Mouse (Mus musculus): ENCODE results near the gene Actrt2. TPM values are rescaled to one million over a fixed set of nuclear protein-coding genes. Genes with fewer than 3 reads are reported as not detected.

Gene Actrt2
- not detected in 2 replicates for polyA plus RNA-seq (2012; rRNA removed)

DNA sequence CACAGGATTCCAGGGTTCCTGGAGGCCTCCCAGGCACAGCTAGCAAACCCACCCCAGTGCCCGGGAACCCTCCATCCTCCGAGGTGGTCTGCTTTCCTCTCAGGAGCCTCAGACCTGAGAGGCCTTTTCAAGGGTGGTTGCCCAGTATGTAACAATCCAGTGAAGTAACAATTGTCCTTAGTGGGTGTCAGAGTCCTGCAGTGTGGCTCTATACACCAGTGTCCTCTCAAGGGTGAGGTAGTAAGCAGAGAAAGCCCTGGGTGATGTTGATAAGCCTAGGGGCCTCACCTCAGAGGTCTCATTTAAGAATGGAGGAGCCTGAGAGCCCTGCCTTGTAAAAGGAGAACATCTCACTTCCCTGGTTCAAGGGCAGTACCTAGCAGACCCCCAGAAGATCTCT is at the start of gene Actrt2:
TSS of gene Actrt2 (minus strand) at position 101 of the 400 bp plus-strand sequence.
- H3K4me3 ChIP-seq (ENCODE audit: insufficient read depth, low read length), result no peak within 1 kb of the TSS
- no peak within 1 kb of the TSS for H3K27ac ChIP-seq (ENCODE audit: insufficient read depth, low read length)
- TF ChIP-seq POLR2A (IDR thresholded peaks at IDR 0.05; ENCODE audit: extremely low read depth, insufficient read depth, low read length) (no peak), CTCF (IDR thresholded peaks at IDR 0.05; ENCODE audit: extremely low read depth, insufficient read depth, low read length) (no peak)
- H3K4me1 ChIP-seq (ENCODE audit: control insufficient read depth, insufficient read depth, low read length), result no peaks in the 10 kb centered on the region

DNA sequence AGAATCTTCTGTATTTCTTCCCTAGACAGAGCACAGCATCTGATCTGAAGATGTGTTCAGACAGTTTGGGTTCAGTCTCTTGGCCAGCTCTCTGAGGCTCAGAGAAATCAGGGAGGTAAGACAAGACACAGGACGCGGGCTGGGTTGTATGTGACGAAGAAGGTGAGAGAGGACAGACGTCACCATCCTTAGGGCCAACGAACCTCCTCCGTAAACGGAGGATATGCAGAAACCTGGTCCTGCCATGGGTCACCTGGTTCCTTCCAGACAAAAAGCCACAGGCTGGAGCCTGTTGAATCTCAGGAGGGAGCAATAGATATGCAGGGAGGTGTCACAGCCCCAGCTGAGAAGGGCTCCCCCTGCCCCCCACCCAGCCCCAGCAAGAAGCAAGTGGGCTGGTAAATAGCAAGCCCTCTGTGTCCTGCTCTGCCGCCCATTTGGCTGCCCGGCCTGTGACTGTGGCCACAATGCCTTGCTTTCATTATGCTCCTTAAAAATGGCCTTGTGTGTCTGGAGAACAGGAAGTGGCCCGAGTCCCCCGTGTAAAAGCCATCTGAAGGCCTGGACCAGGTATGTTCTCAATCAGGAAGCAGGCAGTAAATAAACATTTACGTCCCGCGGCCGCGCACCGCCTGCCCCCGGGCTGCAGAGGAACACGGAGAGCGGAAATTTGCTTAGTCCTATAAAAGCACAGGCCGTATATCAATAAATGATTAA is 41.9 kb upstream of the Actrt2 start:
- no peak for TF ChIP-seq POLR2A (IDR thresholded peaks at IDR 0.05; ENCODE audit: extremely low read depth, insufficient read depth, low read length)
- no peak for TF ChIP-seq CTCF (IDR thresholded peaks at IDR 0.05; ENCODE audit: extremely low read depth, insufficient read depth, low read length)
- no peak overlapping the region for H3K27ac ChIP-seq (ENCODE audit: insufficient read depth, low read length)
- H3K4me1 ChIP-seq (ENCODE audit: control insufficient read depth, insufficient read depth, low read length), result no peaks in the 10 kb centered on the region
- no peak overlapping the region for H3K4me3 ChIP-seq (ENCODE audit: insufficient read depth, low read length)

DNA sequence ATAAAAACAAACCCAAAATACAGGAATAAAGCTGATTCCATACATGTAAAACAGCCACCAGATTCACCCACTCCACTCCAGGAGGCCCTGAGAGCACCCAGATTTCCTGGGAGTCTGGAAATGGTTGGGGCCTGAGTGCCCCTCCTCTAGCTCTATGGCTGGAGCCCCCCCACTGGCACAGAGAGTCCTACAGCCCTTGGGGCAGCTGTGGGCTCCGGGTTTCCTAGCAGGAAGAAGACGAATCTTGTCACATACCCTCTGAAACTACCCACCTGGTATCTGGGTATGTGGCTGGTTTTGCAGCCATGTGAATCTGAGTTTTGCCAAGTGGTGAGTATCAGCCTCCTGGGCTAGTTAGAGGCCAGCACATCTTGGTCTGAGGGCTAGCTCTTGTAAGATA is 41.1 kb upstream of the Actrt2 start:
- no peak overlapping the region for H3K27ac ChIP-seq (ENCODE audit: insufficient read depth, low read length)
- TF ChIP-seq POLR2A (IDR thresholded peaks at IDR 0.05; ENCODE audit: extremely low read depth, insufficient read depth, low read length) (no peak), CTCF (IDR thresholded peaks at IDR 0.05; ENCODE audit: extremely low read depth, insufficient read depth, low read length) (no peak)
- H3K4me3 ChIP-seq (ENCODE audit: insufficient read depth, low read length), result no peak overlapping the region
- H3K4me1 ChIP-seq (ENCODE audit: control insufficient read depth, insufficient read depth, low read length), result no peaks in the 10 kb centered on the region

DNA sequence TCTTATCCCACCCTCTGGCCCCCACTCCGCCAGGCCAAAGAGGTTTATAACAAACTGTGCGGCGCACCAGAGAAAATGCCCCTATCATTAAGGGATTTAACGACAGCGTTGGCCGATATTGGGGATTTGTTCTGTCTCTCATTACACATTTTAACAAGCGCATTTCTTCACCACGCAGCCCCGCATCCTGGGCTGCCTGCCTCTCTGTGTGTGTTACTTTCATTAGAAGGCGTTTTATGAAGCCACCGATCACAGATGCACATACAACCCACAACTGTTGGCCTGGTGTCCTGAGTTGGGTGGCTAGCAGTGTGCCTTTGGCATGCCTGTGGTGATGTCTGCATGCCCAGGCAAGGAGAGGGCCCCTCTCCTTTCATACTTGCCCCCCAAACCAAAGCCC is 40.6 kb upstream of the Actrt2 start:
- H3K4me3 ChIP-seq (ENCODE audit: insufficient read depth, low read length), result no peak overlapping the region
- TF ChIP-seq POLR2A (IDR thresholded peaks at IDR 0.05; ENCODE audit: extremely low read depth, insufficient read depth, low read length) (no peak), CTCF (IDR thresholded peaks at IDR 0.05; ENCODE audit: extremely low read depth, insufficient read depth, low read length) (no peak)
- no peak overlapping the region for H3K27ac ChIP-seq (ENCODE audit: insufficient read depth, low read length)
- H3K4me1 ChIP-seq (ENCODE audit: control insufficient read depth, insufficient read depth, low read length), result no peaks in the 10 kb centered on the region

DNA sequence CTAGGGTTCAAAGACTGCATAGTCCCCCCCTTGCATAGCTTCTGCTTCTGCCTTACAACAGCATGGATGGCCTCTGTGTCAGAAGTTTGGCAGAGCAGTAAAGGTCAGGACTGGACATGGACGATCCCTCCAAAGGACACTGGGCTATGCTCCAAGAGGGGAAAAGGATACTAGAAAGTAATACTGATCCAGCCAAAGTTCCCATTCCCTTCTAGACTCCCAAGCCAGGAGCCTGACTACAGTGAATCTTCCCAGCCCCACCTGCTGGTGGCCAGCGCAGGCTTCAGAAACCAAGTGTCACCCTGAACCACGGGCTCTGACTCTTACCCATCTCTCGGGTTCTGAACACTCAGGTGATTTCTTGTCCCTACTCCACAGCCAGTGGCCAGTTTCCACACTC is 39.9 kb upstream of the Actrt2 start:
- TF ChIP-seq POLR2A (IDR thresholded peaks at IDR 0.05; ENCODE audit: extremely low read depth, insufficient read depth, low read length) (no peak), CTCF (IDR thresholded peaks at IDR 0.05; ENCODE audit: extremely low read depth, insufficient read depth, low read length) (no peak)
- Histone ChIP-seq H3K4me3 (ENCODE audit: insufficient read depth, low read length) (no peak overlapping the region), H3K27ac (ENCODE audit: insufficient read depth, low read length) (no peak overlapping the region), H3K4me1 (ENCODE audit: control insufficient read depth, insufficient read depth, low read length) (no peaks in the 10 kb centered on the region)

- no peak overlapping the region for H3K27ac ChIP-seq (ENCODE audit: insufficient read depth, low read length)
- no peak for TF ChIP-seq POLR2A (IDR thresholded peaks at IDR 0.05; ENCODE audit: extremely low read depth, insufficient read depth, low read length)
- no peak for TF ChIP-seq CTCF (IDR thresholded peaks at IDR 0.05; ENCODE audit: extremely low read depth, insufficient read depth, low read length)
- no peaks in the 10 kb centered on the region for H3K4me1 ChIP-seq (ENCODE audit: control insufficient read depth, insufficient read depth, low read length)
- no peak overlapping the region for H3K4me3 ChIP-seq (ENCODE audit: insufficient read depth, low read length)
These were observed 38.8 kb upstream of the Actrt2 start for GRCm38 (mm10) chr4:154706442-154706841.

- no peak for TF ChIP-seq CTCF (IDR thresholded peaks at IDR 0.05; ENCODE audit: extremely low read depth, insufficient read depth, low read length)
- TF ChIP-seq POLR2A (IDR thresholded peaks at IDR 0.05; ENCODE audit: extremely low read depth, insufficient read depth, low read length), result no peak
- H3K27ac ChIP-seq (ENCODE audit: insufficient read depth, low read length), result no peak overlapping the region
- no peaks in the 10 kb centered on the region for H3K4me1 ChIP-seq (ENCODE audit: control insufficient read depth, insufficient read depth, low read length)
- H3K4me3 ChIP-seq (ENCODE audit: insufficient read depth, low read length), result no peak overlapping the region
These were observed 38.0 kb upstream of the Actrt2 start for GRCm38 (mm10) chr4:154705681-154706080.

DNA sequence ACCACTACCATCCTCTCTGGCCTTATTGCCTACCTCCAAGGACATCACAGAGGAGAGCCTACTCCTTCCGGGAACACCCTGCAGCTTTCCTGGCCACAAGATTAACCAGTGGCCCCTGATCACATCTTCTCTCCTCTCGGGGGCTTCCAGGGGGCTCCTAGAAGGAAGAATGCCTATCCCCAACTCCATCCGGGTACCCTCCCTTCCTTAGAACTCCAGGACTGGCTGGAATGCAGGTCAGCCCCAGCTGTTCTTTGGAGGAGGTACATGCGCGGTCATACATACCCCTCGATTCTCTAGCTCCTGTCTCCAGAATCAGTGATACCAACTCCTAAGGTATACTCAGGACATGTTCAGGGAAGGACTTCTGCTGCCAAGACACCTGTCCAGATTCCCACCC is 37.4 kb upstream of the Actrt2 start:
- Histone ChIP-seq H3K4me1 (ENCODE audit: control insufficient read depth, insufficient read depth, low read length) (no peaks in the 10 kb centered on the region), H3K4me3 (ENCODE audit: insufficient read depth, low read length) (no peak overlapping the region), H3K27ac (ENCODE audit: insufficient read depth, low read length) (no peak overlapping the region)
- no peak for TF ChIP-seq POLR2A (IDR thresholded peaks at IDR 0.05; ENCODE audit: extremely low read depth, insufficient read depth, low read length)
- no peak for TF ChIP-seq CTCF (IDR thresholded peaks at IDR 0.05; ENCODE audit: extremely low read depth, insufficient read depth, low read length)

DNA sequence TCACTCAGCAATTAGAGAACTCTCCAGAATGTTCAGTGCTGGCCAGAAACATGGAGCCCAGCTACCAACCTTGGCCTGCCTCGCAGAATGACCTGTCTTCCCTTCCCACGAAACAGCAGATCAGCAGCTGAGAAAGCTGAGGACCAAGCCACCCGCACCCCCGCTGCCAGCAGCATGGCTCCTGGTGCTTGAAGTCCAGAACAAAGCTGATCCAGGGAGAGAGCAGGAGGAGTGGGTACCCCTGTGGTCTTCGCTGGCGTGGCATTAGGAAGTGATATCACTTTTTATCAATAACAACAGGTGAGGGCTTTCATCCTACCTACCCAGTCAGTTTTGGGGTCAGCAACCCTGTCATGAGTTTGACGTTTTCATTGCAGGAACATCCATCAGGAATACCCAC is 36.9 kb upstream of the Actrt2 start:
- no peak for TF ChIP-seq CTCF (IDR thresholded peaks at IDR 0.05; ENCODE audit: extremely low read depth, insufficient read depth, low read length)
- no peak for TF ChIP-seq POLR2A (IDR thresholded peaks at IDR 0.05; ENCODE audit: extremely low read depth, insufficient read depth, low read length)
- no peak overlapping the region for H3K4me3 ChIP-seq (ENCODE audit: insufficient read depth, low read length)
- no peak overlapping the region for H3K27ac ChIP-seq (ENCODE audit: insufficient read depth, low read length)
- no peaks in the 10 kb centered on the region for H3K4me1 ChIP-seq (ENCODE audit: control insufficient read depth, insufficient read depth, low read length)

- Histone ChIP-seq H3K4me1 (ENCODE audit: control insufficient read depth, insufficient read depth, low read length) (no peaks in the 10 kb centered on the region; the same call in 1 of the 2 replicates), H3K4me3 (ENCODE audit: insufficient read depth, low read length) (no peak overlapping the region), H3K27ac (ENCODE audit: insufficient read depth, low read length) (no peak overlapping the region)
- TF ChIP-seq POLR2A (IDR thresholded peaks at IDR 0.05; ENCODE audit: extremely low read depth, insufficient read depth, low read length) (no peak), CTCF (IDR thresholded peaks at IDR 0.05; ENCODE audit: extremely low read depth, insufficient read depth, low read length) (no peak)
These were observed 35.9 kb upstream of the Actrt2 start for GRCm38 (mm10) chr4:154703426-154704070.
